Mouse (Mus musculus): ENCODE measurements at regions not wholly inside any gene's neighbourhood (a gene's known extent, or its start where the extent isn't known, plus 50 kb on each side); places are given as distances from the start of the nearest gene placed in this dataset.

DNA sequence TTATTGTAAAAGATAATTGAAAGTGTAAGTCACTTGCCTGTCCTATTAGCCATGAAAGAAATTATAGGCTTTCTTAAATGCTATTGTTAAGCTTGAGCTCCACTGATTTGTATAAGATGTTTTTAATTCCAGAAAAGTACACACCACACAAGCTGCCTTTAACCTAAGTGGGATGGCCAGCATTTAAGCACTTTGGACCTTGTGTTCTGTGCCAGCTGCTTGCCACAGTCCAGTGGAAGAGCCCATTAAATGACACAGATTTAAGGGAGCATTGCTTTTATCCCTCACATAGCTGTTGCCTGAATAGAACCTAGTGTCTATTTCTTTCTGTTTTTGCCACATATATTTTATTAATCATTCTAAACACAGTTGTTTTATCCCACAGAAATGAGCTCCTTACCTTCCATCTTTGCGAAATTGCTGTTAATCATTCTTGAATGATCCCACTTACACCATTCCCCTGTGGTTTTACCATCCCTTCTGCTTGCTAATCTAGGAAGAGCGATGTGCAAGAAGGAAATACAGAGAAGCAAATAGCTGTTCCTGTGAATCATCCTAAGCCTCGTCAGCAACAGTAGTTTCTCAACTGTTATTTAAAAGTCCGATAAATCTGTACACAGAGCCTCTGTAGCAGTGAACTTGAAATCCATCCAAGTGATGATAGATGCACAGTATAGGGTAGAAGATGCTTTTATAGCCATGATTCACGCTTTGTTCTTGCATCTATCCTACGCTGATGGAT, 57.9 kb upstream of the Samsn1 start:
- no peak for DNase-seq (ENCODE audit: low spot score in 2 of 2)

DNA sequence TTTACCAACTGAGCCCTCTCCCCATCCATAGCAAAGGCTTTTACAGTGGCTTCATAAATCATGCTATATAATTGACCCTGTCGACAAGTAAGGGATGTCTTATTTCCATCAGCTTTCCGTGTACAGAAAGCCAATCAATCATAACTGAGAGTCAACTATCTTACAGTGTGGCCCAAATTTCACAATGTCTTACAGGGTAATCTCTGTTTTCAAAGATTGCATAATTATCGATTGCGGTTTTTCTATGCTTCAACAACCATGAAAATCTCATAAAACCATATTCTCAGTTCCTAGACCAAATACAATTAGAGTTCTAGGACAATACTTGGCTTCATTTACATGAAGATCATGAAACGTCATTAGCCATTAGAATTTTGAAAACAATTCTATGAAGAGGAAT, 56.1 kb upstream of the Samsn1 start:
- no peak for DNase-seq (ENCODE audit: low spot score in 2 of 2)

DNA sequence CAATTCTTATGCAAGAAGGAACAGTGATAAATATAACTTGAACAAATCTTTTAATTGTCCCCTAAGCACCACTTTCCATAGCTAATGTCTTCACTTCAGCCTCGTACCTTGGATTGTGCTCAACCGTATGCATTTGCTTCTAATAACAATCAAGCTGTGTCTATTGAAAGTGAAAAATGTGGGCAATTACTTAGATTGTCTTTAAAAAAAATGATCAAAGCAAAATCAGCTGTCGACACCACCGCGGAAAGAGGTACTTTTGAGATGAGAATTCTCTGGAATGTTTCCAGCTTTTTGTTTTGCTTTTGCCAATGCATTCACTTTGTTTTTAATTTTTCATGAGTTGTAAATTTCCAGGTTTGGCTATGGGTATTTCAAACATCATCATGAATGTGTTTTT, 54.1 kb upstream of the Samsn1 start:
- DNase-seq (ENCODE audit: low spot score in 2 of 2), result no peak
